Mouse (Mus musculus) embryonic facial prominence, embryonic 12.5 days (tissue): ENCODE results near the gene Eef1akmt2. TPM values are rescaled to one million over a fixed set of nuclear protein-coding genes. Genes with fewer than 3 reads are reported as not detected.

Source experiments
- ATAC-seq: fragments of 200-750 bp; cut with Nextera tagmentation; 2 replicates; pipeline ENCODE4 v1.8.0; 2017; ENCODE audit not compliant: insufficient number of reproducible peaks, insufficient read depth, low FRiP score, low TSS enrichment
- H3K27ac ChIP-seq: fragments of 300-500 bp; sonication (generic); 2 replicates; pipeline ENCODE4 v1.5.1; 2016; ENCODE audit warnings: mild to moderate bottlenecking
- H3K27me3 ChIP-seq: fragments of 300-500 bp; sonication (generic); 2 replicates; pipeline ENCODE4 v1.6.1; 2016; ENCODE audit warnings: mild to moderate bottlenecking, moderate library complexity
- H3K36me3 ChIP-seq: fragments of 300-500 bp; sonication (generic); 2 replicates; pipeline ENCODE4 v1.6.1; 2016; ENCODE audit warnings: mild to moderate bottlenecking
- H3K4me1 ChIP-seq: fragments of 300-500 bp; sonication (generic); 2 replicates; pipeline ENCODE4 v1.6.1; 2016
- H3K4me2 ChIP-seq: fragments of 300-500 bp; sonication (generic); replicated peaks from 2 replicates; pipeline ENCODE4 v1.6.1; 2016; ENCODE audit warnings: mild to moderate bottlenecking, moderate library complexity
- H3K4me3 ChIP-seq: fragments of 300-500 bp; sonication (generic); 2 replicates; pipeline ENCODE4 v1.5.1; 2016; ENCODE audit warnings: mild to moderate bottlenecking
- H3K9ac ChIP-seq: fragments of 300-500 bp; sonication (generic); 2 replicates; pipeline ENCODE4 v1.6.1; 2016; ENCODE audit warnings: mild to moderate bottlenecking, moderate library complexity
- H3K9me3 ChIP-seq: fragments of 300-500 bp; sonication (generic); 2 replicates; pipeline ENCODE4 v1.6.1; 2016; ENCODE audit warnings: mild to moderate bottlenecking, moderate library complexity
- WGBS: fragments of 180-500 bp; shearing (Covaris S2); methylation state at CpG from one replicate; pipeline ENCODE4 v1.1.7; 2016; 5-methylcytosine and 5-hydroxymethylcytosine counted together
- polyA plus RNA-seq: library from polyadenylated mRNA; unstranded; fragments of >200 nt; fragmentation: Nextera tagmentation; extraction: Ambion mirVana; gene quantifications from 2 replicates; pipeline ENCODE4 v1.2.1, GENCODE M21; 2016

Gene Eef1akmt2
- polyA plus RNA-seq, 1 experiment from 2014 or later, result 79.1 TPM

GRCm38 (mm10) chr7:132799119-132800016, 53.1 kb downstream of the Eef1akmt2 start:
- Histone ChIP-seq H3K36me3 (0 out of 2 replicates have a peak, but pooled peaks cover 4% of the 10 kb centered on the region), H3K4me2 (no peak overlapping the region), H3K4me3 (no peak overlapping the region), H3K27me3 (no peaks in the 10 kb centered on the region), H3K9ac (no peak overlapping the region), H3K27ac (no peak overlapping the region), H3K9me3 (no peaks in the 10 kb centered on the region), H3K4me1 (0 out of 2 replicates have a peak, but pooled peaks cover under 1% of the 10 kb centered on the region)
- ATAC-seq, result no peak
- 84% methylated on average over 5 of the region's 5 CpGs for WGBS

GRCm38 (mm10) chr7:132795141-132795540, 57.3 kb downstream of the Eef1akmt2 start:
- WGBS, result 90% methylated on average over 5 of the region's 5 CpGs
- Histone ChIP-seq H3K4me2 (no peak overlapping the region), H3K9ac (no peak overlapping the region), H3K36me3 (0 out of 2 replicates have a peak, but pooled peaks cover 4% of the 10 kb centered on the region), H3K4me3 (no peak overlapping the region), H3K27ac (no peak overlapping the region), H3K9me3 (no peaks in the 10 kb centered on the region), H3K27me3 (no peaks in the 10 kb centered on the region), H3K4me1 (peaks cover 25% of the 10 kb centered on the region)
- no peak for ATAC-seq

GRCm38 (mm10) chr7:132793467-132793866, 59.0 kb downstream of the Eef1akmt2 start:
- H3K27ac ChIP-seq, result no peak overlapping the region
- no peaks in the 10 kb centered on the region for H3K27me3 ChIP-seq
- no peak overlapping the region for H3K4me2 ChIP-seq
- H3K9me3 ChIP-seq, result no peaks in the 10 kb centered on the region
- 56% methylated on average over 6 of the region's 6 CpGs for WGBS
- H3K36me3 ChIP-seq, result 0 out of 2 replicates have a peak, but pooled peaks cover 2% of the 10 kb centered on the region
- no peak overlapping the region for H3K4me3 ChIP-seq
- no peak for ATAC-seq
- H3K4me1 ChIP-seq, result peaks cover 25% of the 10 kb centered on the region
- H3K9ac ChIP-seq, result no peak overlapping the region

- 86% methylated on average over 14 of the region's 14 CpGs for WGBS
- Histone ChIP-seq H3K4me2 (no peak overlapping the region), H3K9me3 (no peaks in the 10 kb centered on the region), H3K27ac (no peak overlapping the region), H3K36me3 (no peaks in the 10 kb centered on the region), H3K4me1 (peaks cover 33% of the 10 kb centered on the region), H3K27me3 (no peaks in the 10 kb centered on the region), H3K4me3 (no peak overlapping the region), H3K9ac (no peak overlapping the region)
- ATAC-seq, result no peak
Observed at GRCm38 (mm10) chr7:132790447-132791219, 61.8 kb downstream of the Eef1akmt2 start.

- no peak overlapping the region for H3K9ac ChIP-seq
- no peaks in the 10 kb centered on the region for H3K9me3 ChIP-seq
- ATAC-seq, result no peak
- no peak overlapping the region for H3K4me2 ChIP-seq
- no peak overlapping the region for H3K27ac ChIP-seq
- no peaks in the 10 kb centered on the region for H3K36me3 ChIP-seq
- no peaks in the 10 kb centered on the region for H3K27me3 ChIP-seq
- peaks cover 32% of the 10 kb centered on the region for H3K4me1 ChIP-seq
- 93% methylated on average over 13 of the region's 13 CpGs for WGBS
- no peak overlapping the region for H3K4me3 ChIP-seq
Observed at GRCm38 (mm10) chr7:132788826-132789225, 63.6 kb downstream of the Eef1akmt2 start.

GRCm38 (mm10) chr7:132787496-132788190, 64.8 kb downstream of the Eef1akmt2 start:
- H3K27me3 ChIP-seq, result no peaks in the 10 kb centered on the region
- H3K4me3 ChIP-seq, result no peak overlapping the region
- WGBS, result 89% methylated on average over 4 of the region's 4 CpGs
- ATAC-seq, result no peak
- no peaks in the 10 kb centered on the region for H3K36me3 ChIP-seq
- H3K9ac ChIP-seq, result no peak overlapping the region
- peaks cover 25% of the 10 kb centered on the region for H3K4me1 ChIP-seq
- no peaks in the 10 kb centered on the region for H3K9me3 ChIP-seq
- no peak overlapping the region for H3K4me2 ChIP-seq
- H3K27ac ChIP-seq, result no peak overlapping the region

- ATAC-seq, result no peak
- Histone ChIP-seq H3K9me3 (no peaks in the 10 kb centered on the region), H3K4me2 (no peak overlapping the region), H3K27me3 (no peaks in the 10 kb centered on the region), H3K27ac (no peak overlapping the region), H3K4me3 (no peak overlapping the region), H3K4me1 (peaks cover 27% of the 10 kb centered on the region), H3K9ac (no peak overlapping the region), H3K36me3 (no peaks in the 10 kb centered on the region)
- WGBS, result 86% methylated on average over 4 of the region's 4 CpGs
Observed at GRCm38 (mm10) chr7:132787022-132787421, 65.5 kb downstream of the Eef1akmt2 start.

- H3K9ac ChIP-seq, result no peak overlapping the region
- ATAC-seq, result no peak
- no peak overlapping the region for H3K4me3 ChIP-seq
- no peak overlapping the region for H3K4me2 ChIP-seq
- WGBS, result 50% methylated on average over 4 of the region's 4 CpGs
- no peaks in the 10 kb centered on the region for H3K36me3 ChIP-seq
- H3K9me3 ChIP-seq, result no peaks in the 10 kb centered on the region
- no peak overlapping the region for H3K27ac ChIP-seq
- peaks cover 30% of the 10 kb centered on the region for H3K4me1 ChIP-seq
- no peaks in the 10 kb centered on the region for H3K27me3 ChIP-seq
Observed at GRCm38 (mm10) chr7:132786522-132786921, 66.0 kb downstream of the Eef1akmt2 start.

GRCm38 (mm10) chr7:132786011-132786410, 66.5 kb downstream of the Eef1akmt2 start:
- 66% methylated on average over 7 of the region's 7 CpGs for WGBS

GRCm38 (mm10) chr7:132784101-132784500, 68.4 kb downstream of the Eef1akmt2 start:
- Histone ChIP-seq H3K4me3 (no peak overlapping the region), H3K4me1 (peaks cover 28% of the 10 kb centered on the region), H3K4me2 (no peak overlapping the region), H3K9me3 (no peaks in the 10 kb centered on the region), H3K36me3 (no peaks in the 10 kb centered on the region), H3K9ac (no peak overlapping the region), H3K27me3 (no peaks in the 10 kb centered on the region), H3K27ac (no peak overlapping the region)
- no peak for ATAC-seq
- WGBS, result 79% methylated on average over 5 of the region's 5 CpGs

More at GRCm38 (mm10) chr7:132786011-132786410, 66.5 kb downstream of the Eef1akmt2 start:
- Histone ChIP-seq H3K36me3 (no peaks in the 10 kb centered on the region), H3K4me3 (no peak overlapping the region), H3K4me2 (no peak overlapping the region), H3K27me3 (no peaks in the 10 kb centered on the region), H3K27ac (no peak overlapping the region), H3K9ac (no peak overlapping the region), H3K9me3 (no peaks in the 10 kb centered on the region), H3K4me1 (peaks cover 30% of the 10 kb centered on the region)
- no peak for ATAC-seq

GRCm38 (mm10) chr7:132781850-132782249, 70.6 kb downstream of the Eef1akmt2 start:
- Histone ChIP-seq H3K4me2 (no peak overlapping the region), H3K4me3 (no peak overlapping the region), H3K9ac (no peak overlapping the region), H3K27me3 (no peaks in the 10 kb centered on the region), H3K36me3 (peaks cover 11% of the 10 kb centered on the region), H3K9me3 (no peaks in the 10 kb centered on the region), H3K4me1 (peaks cover 28% of the 10 kb centered on the region), H3K27ac (peak overlapping the region; percentile 58)
- ATAC-seq, result no peak
- WGBS, result 51% methylated on average over 6 of the region's 6 CpGs
